Mouse (Mus musculus) spleen, adult 2 months (tissue): ENCODE measurements at regions not wholly inside any gene's neighbourhood (a gene's known extent, or its start where the extent isn't known, plus 50 kb on each side); places are given as distances from the start of the nearest gene placed in this dataset.
A peak's percentile ranks its signal among the peaks of the same experiment; 100 is the strongest.

Source experiments
- DNase-seq, 2 experiments: peaks; one replicate each; pipeline versions ENCODE4 v3.0.0 to v3.0.0-alpha.2; 2012 to 2021; ENCODE audit warnings: low spot score in 2 of 2, low read depth in 1 of 2
- H3K27ac ChIP-seq: fragments of 200-500 bp; 2 replicates; pipeline ENCODE4 v1.5.1; 2012; ENCODE audit warnings: low read length, inconsistent platforms; ENCODE audit not compliant: insufficient read depth
- H3K27me3 ChIP-seq: fragments of 200-500 bp; 2 replicates; pipeline ENCODE4 v1.6.1; 2012; ENCODE audit warnings: mild to moderate bottlenecking, moderate library complexity, low read length, inconsistent platforms; ENCODE audit not compliant: control insufficient read depth, insufficient read depth
- H3K36me3 ChIP-seq: fragments of 200-500 bp; 2 replicates; pipeline ENCODE4 v1.6.1; 2012; ENCODE audit warnings: mild to moderate bottlenecking, low read length, inconsistent platforms; ENCODE audit not compliant: control insufficient read depth, insufficient read depth
- H3K4me1 ChIP-seq: fragments of 200-500 bp; 2 replicates; pipeline ENCODE4 v1.6.1; 2011; ENCODE audit warnings: inconsistent platforms; ENCODE audit not compliant: control insufficient read depth, insufficient read depth, insufficient read length
- H3K4me3 ChIP-seq: fragments of 200-500 bp; 2 replicates; pipeline ENCODE4 v1.5.1; 2011; ENCODE audit warnings: mild to moderate bottlenecking, inconsistent platforms; ENCODE audit not compliant: insufficient read depth, insufficient read length; ENCODE audit errors: extremely low read depth
- CTCF ChIP-seq: fragments of 200-500 bp; IDR thresholded peaks from 2 replicates; pipeline ENCODE4 v1.5.1; 2011; ENCODE audit warnings: mild to moderate bottlenecking, inconsistent platforms; ENCODE audit not compliant: insufficient read depth, insufficient read length, insufficient replicate concordance; ENCODE audit errors: extremely low read depth
- POLR2A ChIP-seq: fragments of 200-500 bp; IDR thresholded peaks from 2 replicates; pipeline ENCODE4 v1.6.1; 2011; ENCODE audit warnings: low read depth, low read length, inconsistent platforms
- WGBS: fragments of 180-500 bp; shearing (Covaris S2); methylation state at CpG from one replicate; pipeline ENCODE4 v1.1.7; 2018; 5-methylcytosine and 5-hydroxymethylcytosine counted together

- no peak for DNase-seq
- no peaks in the 10 kb centered on the region for H3K36me3 ChIP-seq
- TF ChIP-seq POLR2A (no peak), CTCF (no peak)
- no peak overlapping the region for H3K4me3 ChIP-seq
- peaks cover 2% of the 10 kb centered on the region; the same call in 1 of the 2 replicates for H3K4me1 ChIP-seq
- H3K27ac ChIP-seq: no peak overlapping the region
- no peaks in the 10 kb centered on the region for H3K27me3 ChIP-seq
- WGBS: 89% methylated on average over 5 of the region's 5 CpGs
Measured at GRCm38 (mm10) chr5:64620726-64621125, 182.5 kb upstream of the Klf3 start.

GRCm38 (mm10) chr5:64621386-64621785, 181.8 kb upstream of the Klf3 start:
- H3K27me3 ChIP-seq: no peaks in the 10 kb centered on the region
- H3K4me3 ChIP-seq: no peak overlapping the region
- H3K4me1 ChIP-seq: peaks cover 5% of the 10 kb centered on the region; the same call in 1 of the 2 replicates
- 93% methylated on average over 1 of the region's 1 CpGs for WGBS
- H3K36me3 ChIP-seq: no peaks in the 10 kb centered on the region
- no peak overlapping the region for H3K27ac ChIP-seq
- no peak for TF ChIP-seq CTCF
- TF ChIP-seq POLR2A: no peak
- no peak for DNase-seq

GRCm38 (mm10) chr5:64623653-64624052, 179.5 kb upstream of the Klf3 start:
- Histone ChIP-seq H3K4me3 (no peak overlapping the region), H3K36me3 (no peaks in the 10 kb centered on the region), H3K27me3 (no peaks in the 10 kb centered on the region), H3K27ac (no peak overlapping the region), H3K4me1 (peaks cover 9% of the 10 kb centered on the region; the same call in 1 of the 2 replicates)
- no peak for TF ChIP-seq CTCF
- TF ChIP-seq POLR2A: no peak
- WGBS: 82% methylated on average over 3 of the region's 3 CpGs
- DNase-seq: no peak

GRCm38 (mm10) chr5:64624205-64624604, 179.0 kb upstream of the Klf3 start:
- TF ChIP-seq POLR2A (no peak), CTCF (no peak)
- DNase-seq: no peak
- H3K27me3 ChIP-seq: no peaks in the 10 kb centered on the region
- peaks cover 9% of the 10 kb centered on the region; the same call in 1 of the 2 replicates for H3K4me1 ChIP-seq
- H3K27ac ChIP-seq: no peak overlapping the region
- H3K36me3 ChIP-seq: no peaks in the 10 kb centered on the region
- WGBS: 81% methylated on average over 6 of the region's 6 CpGs
- H3K4me3 ChIP-seq: no peak overlapping the region

- no peak for DNase-seq
- no peak for TF ChIP-seq POLR2A
- no peak for TF ChIP-seq CTCF
- no peak overlapping the region for H3K27ac ChIP-seq
Measured at GRCm38 (mm10) chr5:64625421-64625820, 177.8 kb upstream of the Klf3 start.

GRCm38 (mm10) chr5:64625841-64626298, 177.3 kb upstream of the Klf3 start:
- 13% methylated on average over 6 of the region's 6 CpGs for WGBS
- H3K27me3 ChIP-seq: no peaks in the 10 kb centered on the region
- H3K4me1 ChIP-seq: peaks cover 9% of the 10 kb centered on the region; the same call in 1 of the 2 replicates
- no peak overlapping the region for H3K4me3 ChIP-seq
- H3K36me3 ChIP-seq: no peaks in the 10 kb centered on the region
- DNase-seq: no peak
- no peak for TF ChIP-seq POLR2A
- no peak for TF ChIP-seq CTCF
- no peak overlapping the region for H3K27ac ChIP-seq

More at GRCm38 (mm10) chr5:64625421-64625820, 177.8 kb upstream of the Klf3 start:
- WGBS: 64% methylated on average over 4 of the region's 4 CpGs
- H3K4me3 ChIP-seq: no peak overlapping the region
- H3K4me1 ChIP-seq: peaks cover 9% of the 10 kb centered on the region; the same call in 1 of the 2 replicates
- H3K36me3 ChIP-seq: no peaks in the 10 kb centered on the region
- no peaks in the 10 kb centered on the region for H3K27me3 ChIP-seq

GRCm38 (mm10) chr5:64626351-64626750, 176.8 kb upstream of the Klf3 start:
- 15% methylated on average over 9 of the region's 9 CpGs for WGBS
- no peaks in the 10 kb centered on the region for H3K27me3 ChIP-seq
- H3K27ac ChIP-seq: no peak overlapping the region
- DNase-seq: peak in 1 of 2 experiments; percentile 34
- peaks cover 9% of the 10 kb centered on the region; the same call in 1 of the 2 replicates for H3K4me1 ChIP-seq
- H3K4me3 ChIP-seq: no peak overlapping the region
- no peaks in the 10 kb centered on the region for H3K36me3 ChIP-seq
- TF ChIP-seq POLR2A (no peak), CTCF (no peak)
